Mouse (Mus musculus) kidney, adult 2 months (tissue): ENCODE data around the gene Arrdc3. TPM values are rescaled to one million over a fixed set of nuclear protein-coding genes. Genes with fewer than 3 reads are reported as not detected.
A peak's percentile ranks its signal among the peaks of the same experiment; 100 is the strongest.

ENCODE experiments used
- DNase-seq: peaks from one replicate; pipeline ENCODE4 v3.0.0; 2021
- H3K27ac ChIP-seq: fragments of 200-500 bp; 2 replicates; pipeline ENCODE4 v1.5.1; 2012; ENCODE audit warnings: low read depth, low read length, control low read depth, inconsistent platforms; ENCODE audit not compliant: insufficient read depth
- H3K27me3 ChIP-seq: fragments of 200-500 bp; replicated peaks from 2 replicates; pipeline ENCODE4 v1.6.1; 2012; ENCODE audit warnings: mild to moderate bottlenecking, moderate library complexity, low read length, inconsistent platforms; ENCODE audit not compliant: control insufficient read depth, insufficient read depth
- H3K36me3 ChIP-seq: fragments of 200-500 bp; 2 replicates; pipeline ENCODE4 v1.6.1; 2012; ENCODE audit warnings: mild to moderate bottlenecking, moderate library complexity, low read length, inconsistent platforms; ENCODE audit not compliant: control insufficient read depth, insufficient read depth
- H3K4me1 ChIP-seq: fragments of 200-500 bp; 2 replicates; pipeline ENCODE4 v1.6.1; 2011; ENCODE audit warnings: low read length; ENCODE audit not compliant: control insufficient read depth, insufficient read depth
- H3K4me3 ChIP-seq: fragments of 200-500 bp; 2 replicates; pipeline ENCODE4 v1.5.1; 2011; ENCODE audit warnings: mild to moderate bottlenecking, low read depth, low read length, control low read depth; ENCODE audit not compliant: insufficient read depth
- CTCF ChIP-seq: fragments of 200-500 bp; conservative IDR thresholded peaks from 2 replicates; pipeline ENCODE4 v1.5.1; 2011; ENCODE audit warnings: low read depth, mild to moderate bottlenecking, control low read depth, low read length, moderate library complexity, mixed read lengths; ENCODE audit not compliant: insufficient read depth, insufficient read length
- POLR2A ChIP-seq: fragments of 200-500 bp; IDR thresholded peaks from one replicate; pipeline ENCODE4 v1.6.1; 2011; ENCODE audit warnings: low read depth, low read length, control low read depth
- WGBS: fragments of 180-500 bp; shearing (Covaris S2); methylation state at CpG from one replicate; pipeline ENCODE4 v1.1.7; 2018; 5-methylcytosine and 5-hydroxymethylcytosine counted together
- polyA plus RNA-seq: library from polyadenylated mRNA; depleted of rRNA; stranded (reverse); fragments of >200 nt; gene quantifications from 2 replicates; pipeline ENCODE4 v1.2.3, GENCODE M21; 2012

Arrdc3 gene
- polyA plus RNA-seq, 1 experiment: 41.9 TPM

DNA sequence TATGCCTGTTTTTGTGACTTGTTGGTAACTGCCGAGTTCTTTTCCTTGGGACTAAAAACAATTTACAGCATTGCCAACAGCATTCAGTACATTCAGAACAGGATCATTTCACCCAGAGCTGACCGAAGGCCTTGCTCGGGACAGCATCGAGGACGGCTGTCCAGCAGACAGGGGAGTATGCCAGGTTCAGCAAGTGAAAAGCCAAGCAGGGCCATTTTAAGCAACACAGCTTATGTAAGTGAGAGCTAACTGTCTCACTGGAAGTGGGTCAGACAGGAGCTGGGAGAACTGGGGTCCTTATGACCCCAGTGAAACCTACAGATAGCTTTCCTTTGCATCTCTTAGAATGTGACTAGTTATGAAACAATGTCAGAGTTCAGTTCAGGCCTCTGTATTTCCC lies 57.2 kb downstream of the Arrdc3 start:
- peak; percentile 35 for DNase-seq
- WGBS: 66% methylated on average over 5 of the region's 5 CpGs
- TF ChIP-seq CTCF (no peak), POLR2A (no peak)

DNA sequence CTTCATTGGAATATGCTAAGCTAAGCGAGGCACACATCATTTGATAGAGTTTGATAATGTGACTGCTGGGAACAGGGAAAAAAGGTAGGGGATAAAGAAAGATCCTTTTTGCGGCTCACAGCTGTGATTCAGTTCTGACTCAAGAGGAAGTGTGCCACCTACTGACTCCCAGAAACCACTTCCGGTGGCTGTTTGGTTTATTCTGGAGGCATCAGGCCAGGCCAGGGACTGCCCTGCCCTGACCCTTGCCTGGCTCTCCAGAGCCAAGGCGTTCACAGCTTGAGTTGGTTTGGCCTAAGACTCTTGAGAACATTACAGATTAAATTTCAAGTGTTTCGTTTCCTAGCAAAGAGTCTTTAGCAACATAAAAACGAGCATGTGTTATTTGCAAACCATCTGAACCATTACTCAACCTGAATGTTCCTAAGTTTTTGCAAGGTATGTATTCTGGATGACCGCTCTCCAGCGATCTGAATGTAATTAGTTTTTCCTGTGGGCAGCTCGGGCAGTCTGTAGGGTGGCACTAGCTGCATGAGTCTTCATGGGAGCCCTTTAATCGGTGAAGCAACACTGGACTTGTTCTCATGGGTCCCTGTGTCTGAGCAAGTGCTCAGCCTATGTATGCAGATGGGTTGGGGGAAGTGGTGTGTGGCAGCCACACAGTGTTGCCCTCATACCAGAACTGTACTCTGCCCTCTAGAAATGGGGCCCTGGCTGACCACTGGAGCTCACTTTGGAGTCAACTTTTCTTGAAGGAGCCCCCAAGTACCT lies 57.9 kb downstream of the Arrdc3 start:
- no peaks in the 10 kb centered on the region for H3K36me3 ChIP-seq
- H3K4me3 ChIP-seq: no peak overlapping the region
- H3K27me3 ChIP-seq: no peaks in the 10 kb centered on the region
- peaks cover 3% of the 10 kb centered on the region; the same call in 1 of the 2 replicates for H3K4me1 ChIP-seq
- 38% methylated on average over 10 of the region's 10 CpGs for WGBS
- H3K27ac ChIP-seq: peak overlapping the region; percentile 27
- peak; percentile 75 for DNase-seq
- TF ChIP-seq CTCF: peak; percentile 23; the same call in 1 of the 2 replicates
- no peak for TF ChIP-seq POLR2A

More for the DNA sequence above, 57.2 kb downstream of the Arrdc3 start:
- H3K4me3 ChIP-seq: no peak overlapping the region
- no peaks in the 10 kb centered on the region for H3K27me3 ChIP-seq
- peak overlapping the region; percentile 27; the same call in 1 of the 2 replicates for H3K27ac ChIP-seq
- peaks cover 3% of the 10 kb centered on the region; the same call in 1 of the 2 replicates for H3K4me1 ChIP-seq
- no peaks in the 10 kb centered on the region for H3K36me3 ChIP-seq

DNA sequence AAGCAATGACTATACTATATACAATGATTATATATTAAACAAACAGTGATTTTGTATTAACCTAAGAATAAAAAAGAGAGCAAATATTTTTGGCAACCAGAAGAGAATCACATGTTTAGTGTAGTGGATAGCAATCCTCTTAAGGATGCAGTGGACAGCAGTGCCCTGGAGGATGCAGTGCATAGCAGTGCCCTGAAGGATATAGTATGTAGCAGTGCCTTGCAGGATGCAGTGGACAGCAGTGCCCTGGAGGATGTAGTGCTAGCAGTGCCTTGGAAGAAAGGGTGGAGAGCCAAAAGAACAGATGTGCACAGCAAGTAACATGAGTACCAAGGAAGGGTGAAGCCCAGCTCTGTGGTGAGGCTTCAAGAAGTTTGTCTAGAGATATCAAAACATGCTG lies 61.3 kb downstream of the Arrdc3 start:
- Histone ChIP-seq H3K4me3 (no peak overlapping the region), H3K36me3 (no peaks in the 10 kb centered on the region), H3K27me3 (no peaks in the 10 kb centered on the region), H3K4me1 (peaks cover 3% of the 10 kb centered on the region; the same call in 1 of the 2 replicates), H3K27ac (no peak overlapping the region)
- no peak for TF ChIP-seq CTCF
- TF ChIP-seq POLR2A: no peak
- no peak for DNase-seq
